ENCODE assay signal across 8 mouse cellular contexts in genomic region chr2:151972880-151973594, GRCm38 (mm10). TPM values are rescaled to one million over a fixed set of nuclear protein-coding genes. Genes with fewer than 3 reads are reported as not detected.
A peak's percentile ranks its signal among the peaks of the same experiment; 100 is the strongest.
DNase-seq lines count a peak whose midpoint lies in the region; ATAC-seq and TF ChIP-seq lines count a peak whose summit lies in the region.

No protein-coding gene starts in this region.

- H3K4me3 ChIP-seq in forebrain, embryonic 11.5 days (ENCODE audit: low read depth, low read length): peak overlapping the region; percentile 27
- peak overlapping the region; percentile 33 for H3K4me3 ChIP-seq in intestine, postnatal 0 days (ENCODE audit: low read depth, low read length)

- no peaks in the 10 kb centered on the region; the same call in 1 of the 2 replicates for H3K36me3 ChIP-seq in forebrain, embryonic 11.5 days (ENCODE audit: control insufficient read depth, insufficient read depth, low read length)
- H3K36me3 ChIP-seq in intestine, postnatal 0 days (ENCODE audit: control insufficient read depth, insufficient read depth): peaks cover 24% of the 10 kb centered on the region; the same call in 1 of the 2 replicates

- ATAC-seq in forebrain, embryonic 11.5 days (replicated peaks; ENCODE audit: low FRiP score): peak; percentile 75
- ATAC-seq in intestine, postnatal 0 days: peak; percentile 23

- peak overlapping the region; percentile 58 for H3K4me2 ChIP-seq in forebrain, embryonic 11.5 days (ENCODE audit: low read depth, low read length, severe bottlenecking)
- H3K4me2 ChIP-seq in intestine, postnatal 0 days (replicated peaks; ENCODE audit: low read depth): peak overlapping the region; percentile 75

- H3K27ac ChIP-seq in forebrain, embryonic 11.5 days (ENCODE audit: low read depth, low read length): peak overlapping the region; percentile 62
- H3K27ac ChIP-seq in intestine, postnatal 0 days (ENCODE audit: low read depth, low read length): peak overlapping the region; percentile 15; the same call in 1 of the 2 replicates

- no peak for TF ChIP-seq CTCF in intestine, postnatal 0 days (IDR thresholded peaks at IDR 0.05; ENCODE audit: low read depth)

- 12% methylated on average over 23 of the region's 23 CpGs for WGBS in forebrain, embryonic 11.5 days
- 20% methylated on average over 23 of the region's 23 CpGs for WGBS in intestine, postnatal 0 days

- H3K4me1 ChIP-seq in forebrain, embryonic 11.5 days (replicated peaks; ENCODE audit: control insufficient read depth, insufficient read depth, low read length): peaks cover 24% of the 10 kb centered on the region
- peaks cover 17% of the 10 kb centered on the region for H3K4me1 ChIP-seq in intestine, postnatal 0 days (replicated peaks; ENCODE audit: control insufficient read depth, insufficient read depth, low read length)

- H3K9me3 ChIP-seq in forebrain, embryonic 11.5 days (ENCODE audit: control insufficient read depth, low read length): no peaks in the 10 kb centered on the region
- H3K9me3 ChIP-seq in intestine, postnatal 0 days (ENCODE audit: control insufficient read depth): no peaks in the 10 kb centered on the region

- H3K27me3 ChIP-seq in forebrain, embryonic 11.5 days (ENCODE audit: control insufficient read depth, insufficient read depth, low read length): no peaks in the 10 kb centered on the region; the same call in 1 of the 2 replicates
- H3K27me3 ChIP-seq in intestine, postnatal 0 days (replicated peaks; ENCODE audit: control insufficient read depth, insufficient read depth, low read length): no peaks in the 10 kb centered on the region

- H3K9ac ChIP-seq in forebrain, embryonic 11.5 days (ENCODE audit: low read length): peak overlapping the region; percentile 38
- H3K9ac ChIP-seq in intestine, postnatal 0 days (ENCODE audit: low read depth, low read length): 0 out of 2 replicates have a peak overlapping the region, but pooled peaks have one; percentile 34

- peak; percentile 34 to 72 for DNase-seq in spleen, postnatal 4 days (ENCODE audit: low spot score in 2 of 2)
- DNase-seq in spleen, postnatal 14 days (ENCODE audit: low spot score in 2 of 2): no peak
- DNase-seq in forebrain, embryonic 11.5 days (ENCODE audit: low spot score): peak; percentile 83
- peak; percentile 78 for DNase-seq in mesoderm, embryonic 11.5 days (ENCODE audit: low read depth, low spot score)
- DNase-seq in thymus, adult 18-20 months: peak; percentile 20 to 49
- DNase-seq in right cerebral cortex, postnatal 25 days: no peak
- no peak for DNase-seq in kidney, adult 18-20 months

RNA-seq across cellular contexts. Expression of gene Fam110a, which starts 7.0 kb away (rescaled TPM):
- 85.6 and 88.1 TPM in 2 replicates for polyA plus RNA-seq in forebrain, embryonic 11.5 days (2014; fragmentation: Nextera tagmentation; extraction: Ambion mirVana)
- polyA plus RNA-seq in intestine, postnatal 0 days (2015; fragmentation: Nextera tagmentation; extraction: Ambion mirVana): 14.5 and 14.9 TPM in 2 replicates

RNA-seq across cellular contexts. Expression of gene Slc52a3, which starts 23.3 kb away (rescaled TPM):
- polyA plus RNA-seq in forebrain, embryonic 11.5 days (2014; fragmentation: Nextera tagmentation; extraction: Ambion mirVana): 1.0 and 1.4 TPM in 2 replicates
- 15.7 and 15.8 TPM in 2 replicates for polyA plus RNA-seq in intestine, postnatal 0 days (2015; fragmentation: Nextera tagmentation; extraction: Ambion mirVana)

Comparison
In these comparisons a context has a peak if more than half of its experiments do, and no peak if none do; other contexts are left out.
1. DNase-seq: peak in spleen, postnatal 4 days (2 of 2), forebrain, embryonic 11.5 days (single experiment), mesoderm, embryonic 11.5 days (single experiment) and thymus, adult 18-20 months (2 of 2); none in spleen, postnatal 14 days (0 of 2), right cerebral cortex, postnatal 25 days (single experiment) and kidney, adult 18-20 months (single experiment).